Mouse (Mus musculus) G1E-ER4 (cell line): Measurements from ENCODE around the gene Zkscan7. TPM values are rescaled to one million over a fixed set of nuclear protein-coding genes. Genes with fewer than 3 reads are reported as not detected.

Experiments used
- GATA1 ChIP-seq: IDR thresholded peaks from one replicate; pipeline ENCODE4 v1.8.0; 2012; ENCODE audit warnings: low read length, inconsistent platforms
- polyA plus RNA-seq: library from polyadenylated mRNA; stranded (reverse); fragments of >175 nt; gene quantifications from 2 replicates; pipeline ENCODE4 v1.2.3, GENCODE M21; 2012

Gene Zkscan7
- polyA plus RNA-seq, 1 experiment: not detected

- TF ChIP-seq GATA1: no peak
These were observed 10.3 kb upstream of the Zkscan7 start for GRCm38 (mm10) chr9:122875145-122875544.

- no peak for TF ChIP-seq GATA1
These were observed 1.1 kb downstream of the Zkscan7 start for GRCm38 (mm10) chr9:122886372-122887179.

GRCm38 (mm10) chr9:122901047-122901446 is 15.6 kb downstream of the Zkscan7 start:
- no peak for TF ChIP-seq GATA1

DNA sequence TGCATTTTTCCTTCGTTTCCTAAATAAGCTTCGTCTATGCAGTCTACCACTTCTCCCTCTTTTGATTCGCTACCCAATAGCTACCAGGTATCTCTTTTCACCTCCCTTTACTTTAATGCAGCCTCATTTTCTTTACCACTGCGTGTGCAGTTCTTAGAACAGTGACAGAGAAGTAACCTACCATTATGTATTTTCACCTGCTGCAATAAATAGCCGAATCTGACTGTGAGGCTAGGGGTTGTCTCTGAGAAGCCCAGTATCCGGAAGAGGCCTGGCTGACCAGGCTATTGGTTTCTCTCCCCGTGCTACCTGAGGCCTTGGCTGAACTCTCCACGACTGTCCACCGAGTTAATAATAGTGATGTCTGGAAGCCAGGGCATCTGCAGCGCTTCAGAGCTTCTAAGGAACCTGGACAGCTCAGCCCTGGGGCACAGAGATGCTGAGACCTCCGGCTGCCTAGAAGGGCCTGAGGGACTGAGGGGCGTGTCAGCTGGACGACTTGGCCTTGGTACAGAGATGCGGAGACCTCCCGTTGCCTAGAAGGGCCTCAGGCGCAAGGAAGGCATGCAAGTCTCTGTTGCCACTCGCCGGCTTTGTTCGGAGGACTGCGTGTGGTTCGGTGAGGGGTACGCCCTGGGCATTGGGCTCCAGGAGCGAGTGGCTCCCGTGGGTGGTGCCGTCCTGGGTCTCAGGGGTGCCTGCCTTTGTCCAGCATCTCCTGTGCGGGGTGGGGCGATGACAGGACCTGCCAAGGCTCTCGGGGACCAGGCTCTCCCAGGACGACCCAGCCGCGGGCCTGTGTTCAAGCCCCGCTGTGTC is 17.4 kb downstream of the Zkscan7 start:
- no peak for TF ChIP-seq GATA1

DNA sequence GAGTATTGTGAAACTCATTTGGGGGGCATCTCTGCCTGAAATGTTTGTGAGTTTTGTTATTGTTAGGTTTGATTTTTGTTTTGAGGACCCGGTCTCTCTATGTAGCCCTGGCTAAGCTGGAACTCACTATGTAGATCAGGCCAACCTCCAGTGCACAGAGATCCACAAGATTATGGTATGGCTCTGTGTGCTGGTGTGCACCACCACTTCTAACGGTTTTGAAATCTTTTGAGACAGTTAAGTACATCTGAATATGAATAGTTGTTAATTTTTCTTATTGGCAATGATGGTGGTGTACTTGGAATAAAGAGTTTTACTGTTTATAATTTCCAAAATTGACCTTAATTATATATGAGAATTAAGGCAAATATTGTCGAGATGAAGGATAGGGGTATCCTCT is 37.0 kb downstream of the Zkscan7 start:
- no peak for TF ChIP-seq GATA1

- no peak for TF ChIP-seq GATA1
These were observed 37.5 kb downstream of the Zkscan7 start, which contains the start of gene Zfp105 for GRCm38 (mm10) chr9:122922936-122923381. Zfp105 (plus strand) TSS chr9:122923072.

DNA sequence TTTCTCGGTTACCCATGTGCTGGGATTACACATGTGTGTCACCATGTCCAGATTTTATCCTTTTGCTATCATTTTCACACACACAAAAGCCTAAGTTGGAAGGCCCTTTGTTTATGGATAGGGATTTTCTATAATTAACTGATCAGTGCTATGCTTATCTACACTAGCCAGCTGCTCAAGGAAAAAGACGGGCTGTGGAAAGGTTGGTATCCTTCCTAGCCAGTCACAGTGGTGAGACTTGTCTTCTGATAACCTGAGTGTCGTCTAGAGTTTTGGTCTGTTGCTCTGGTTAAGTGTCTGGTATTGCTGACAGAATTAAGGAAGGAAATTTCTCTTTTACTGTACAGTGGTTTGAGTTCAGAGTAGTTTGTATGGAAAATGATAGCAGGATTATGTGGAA is 43.4 kb downstream of the Zkscan7 start:
- no peak for TF ChIP-seq GATA1

Other genes starting within 250 kb of the Zkscan7 start
- not detected in 2 replicates for gene Topaz1, start 138.3 kb upstream of the Zkscan7 start, polyA plus RNA-seq
- gene Tcaim, start 80.1 kb upstream of the Zkscan7 start, polyA plus RNA-seq: 0.45 and 1.3 TPM in 2 replicates
- gene Gm35549, start 41.6 kb upstream of the Zkscan7 start, polyA plus RNA-seq: not detected in 2 replicates
- 5.8 and 7.9 TPM in 2 replicates for gene Zfp445, start 19.7 kb upstream of the Zkscan7 start, polyA plus RNA-seq
- gene Zfp105, start 37.4 kb downstream of the Zkscan7 start, polyA plus RNA-seq: 1.4 and 1.7 TPM in 2 replicates
- gene 1110059G10Rik, start 65.3 kb downstream of the Zkscan7 start, polyA plus RNA-seq: 2.3 and 5.9 TPM in 2 replicates
- gene Kif15, start 65.4 kb downstream of the Zkscan7 start, polyA plus RNA-seq: 35.6 and 35.8 TPM in 2 replicates
- gene Tmem42, start 135.6 kb downstream of the Zkscan7 start, polyA plus RNA-seq: 5.2 and 7.3 TPM in 2 replicates
- not detected in 2 replicates for gene Tgm4, start 149.0 kb downstream of the Zkscan7 start, polyA plus RNA-seq
- 105 and 247 TPM in 2 replicates for gene Zdhhc3, start 227.5 kb downstream of the Zkscan7 start, polyA plus RNA-seq
- gene Exosc7, start 227.5 kb downstream of the Zkscan7 start, polyA plus RNA-seq: 9.6 and 22.6 TPM in 2 replicates